Mouse (Mus musculus) liver, embryonic 15.5 days (tissue): Measurements from ENCODE around the gene Cadm2. TPM values are rescaled to one million over a fixed set of nuclear protein-coding genes. Genes with fewer than 3 reads are reported as not detected.
A peak's percentile ranks its signal among the peaks of the same experiment; 100 is the strongest.

Experiments used
- ATAC-seq: fragments of 200-750 bp; cut with Nextera tagmentation; 2 replicates; pipeline ENCODE4 v1.8.0; 2017; ENCODE audit warnings: moderate number of reproducible peaks, mild to moderate bottlenecking, moderate library complexity; ENCODE audit not compliant: insufficient read depth
- H3K27ac ChIP-seq: fragments of 300-500 bp; sonication (generic); replicated peaks from 2 replicates; pipeline ENCODE4 v1.5.1; 2015; ENCODE audit warnings: mild to moderate bottlenecking, inconsistent platforms
- H3K27me3 ChIP-seq: fragments of 300-500 bp; sonication (generic); 2 replicates; pipeline ENCODE4 v1.6.1; 2015; ENCODE audit warnings: mild to moderate bottlenecking, inconsistent platforms
- H3K36me3 ChIP-seq: fragments of 300-500 bp; sonication (generic); replicated peaks from 2 replicates; pipeline ENCODE4 v1.6.1; 2015; ENCODE audit warnings: moderate library complexity, mild to moderate bottlenecking, inconsistent platforms
- H3K4me1 ChIP-seq: fragments of 300-500 bp; sonication (generic); replicated peaks from 2 replicates; pipeline ENCODE4 v1.6.1; 2015; ENCODE audit warnings: inconsistent platforms
- H3K4me2 ChIP-seq: fragments of 300-500 bp; sonication (generic); 2 replicates; pipeline ENCODE4 v1.6.1; 2015; ENCODE audit warnings: moderate library complexity, mild to moderate bottlenecking, inconsistent platforms
- H3K4me3 ChIP-seq: fragments of 300-500 bp; sonication (generic); replicated peaks from 2 replicates; pipeline ENCODE4 v1.5.1; 2015; ENCODE audit warnings: mild to moderate bottlenecking, inconsistent platforms
- H3K9ac ChIP-seq: fragments of 300-500 bp; sonication (generic); 2 replicates; pipeline ENCODE4 v1.6.1; 2015; ENCODE audit warnings: moderate library complexity, mild to moderate bottlenecking, inconsistent platforms
- H3K9me3 ChIP-seq: fragments of 300-500 bp; sonication (generic); replicated peaks from 2 replicates; pipeline ENCODE4 v1.6.1; 2016; ENCODE audit warnings: inconsistent platforms
- WGBS: fragments of 180-500 bp; shearing (Covaris S2); methylation state at CpG from one replicate; pipeline ENCODE4 v1.1.7; 2015; ENCODE audit warnings: mixed read lengths; ENCODE audit not compliant: insufficient replicate concordance; 5-methylcytosine and 5-hydroxymethylcytosine counted together
- polyA plus RNA-seq: library from polyadenylated mRNA; unstranded; fragments of >200 nt; fragmentation: Nextera tagmentation; extraction: Ambion mirVana; gene quantifications from 2 replicates; pipeline ENCODE4 v1.2.1, GENCODE M21; 2015

Cadm2 gene
- not detected in 2 replicates for polyA plus RNA-seq

- Histone ChIP-seq H3K4me1 (peaks cover 16% of the 10 kb centered on the region; the same call in 1 of the 2 replicates), H3K9ac (no peak within 1 kb of the TSS), H3K4me3 (peak within 1 kb of the TSS; percentile 52), H3K36me3 (no peaks in the 10 kb centered on the region), H3K27me3 (peaks cover 58% of the 10 kb centered on the region), H3K4me2 (peak within 1 kb of the TSS; percentile 85), H3K27ac (no peak within 1 kb of the TSS), H3K9me3 (no peaks in the 10 kb centered on the region)
- WGBS, result 2% methylated on average over 25 of the region's 35 CpGs
- ATAC-seq, result peak; percentile 99
These were observed at the start of gene Cadm2 for GRCm38 (mm10) chr16:67620826-67621505. Cadm2 (minus strand) TSS chr16:67620908.

GRCm38 (mm10) chr16:67646930-67647329 lies 26.2 kb upstream of the Cadm2 start:
- Histone ChIP-seq H3K9me3 (no peaks in the 10 kb centered on the region), H3K4me1 (no peaks in the 10 kb centered on the region), H3K4me2 (no peak overlapping the region), H3K36me3 (no peaks in the 10 kb centered on the region), H3K9ac (no peak overlapping the region), H3K27me3 (no peaks in the 10 kb centered on the region), H3K27ac (no peak overlapping the region), H3K4me3 (no peak overlapping the region)
- 66% methylated on average over 3 of the region's 3 CpGs for WGBS
- ATAC-seq, result no peak

GRCm38 (mm10) chr16:67643651-67644050 lies 22.9 kb upstream of the Cadm2 start:
- H3K9ac ChIP-seq, result no peak overlapping the region

GRCm38 (mm10) chr16:67619906-67620781 lies 564 bp downstream of the Cadm2 start:
- under 1% methylated on average over 57 of the region's 61 CpGs for WGBS
- H3K4me2 ChIP-seq, result peak overlapping the region; percentile 85
- H3K36me3 ChIP-seq, result no peaks in the 10 kb centered on the region
- H3K4me3 ChIP-seq, result peak overlapping the region; percentile 52
- peaks cover 59% of the 10 kb centered on the region for H3K27me3 ChIP-seq
- H3K9me3 ChIP-seq, result no peaks in the 10 kb centered on the region
- peak; percentile 37 for ATAC-seq
- H3K27ac ChIP-seq, result no peak overlapping the region
- H3K4me1 ChIP-seq, result peaks cover 16% of the 10 kb centered on the region; the same call in 1 of the 2 replicates
- no peak overlapping the region for H3K9ac ChIP-seq

More at GRCm38 (mm10) chr16:67643651-67644050, 22.9 kb upstream of the Cadm2 start:
- Histone ChIP-seq H3K27me3 (no peaks in the 10 kb centered on the region), H3K4me1 (no peaks in the 10 kb centered on the region), H3K36me3 (no peaks in the 10 kb centered on the region), H3K4me2 (no peak overlapping the region), H3K27ac (no peak overlapping the region), H3K9me3 (no peaks in the 10 kb centered on the region), H3K4me3 (no peak overlapping the region)
- WGBS, result 65% methylated on average over 4 of the region's 4 CpGs
- no peak for ATAC-seq

GRCm38 (mm10) chr16:67619416-67619815 lies 1.3 kb downstream of the Cadm2 start:
- no peaks in the 10 kb centered on the region for H3K9me3 ChIP-seq
- H3K4me1 ChIP-seq, result peaks cover 16% of the 10 kb centered on the region; the same call in 1 of the 2 replicates
- H3K4me3 ChIP-seq, result 0 out of 2 replicates have a peak overlapping the region, but pooled peaks have one; percentile 52
- H3K27ac ChIP-seq, result no peak overlapping the region
- no peaks in the 10 kb centered on the region for H3K36me3 ChIP-seq
- peaks cover 59% of the 10 kb centered on the region for H3K27me3 ChIP-seq
- H3K4me2 ChIP-seq, result peak overlapping the region; percentile 85
- no peak overlapping the region for H3K9ac ChIP-seq
- no peak for ATAC-seq
- WGBS, result under 1% methylated on average over 16 of the region's 16 CpGs

GRCm38 (mm10) chr16:67618817-67619216 lies 1.9 kb downstream of the Cadm2 start:
- H3K9me3 ChIP-seq, result no peaks in the 10 kb centered on the region
- ATAC-seq, result no peak
- H3K36me3 ChIP-seq, result no peaks in the 10 kb centered on the region
- H3K4me2 ChIP-seq, result no peak overlapping the region
- no peak overlapping the region for H3K27ac ChIP-seq
- WGBS, result 8% methylated on average over 13 of the region's 13 CpGs
- H3K4me3 ChIP-seq, result no peak overlapping the region
- H3K27me3 ChIP-seq, result peaks cover 59% of the 10 kb centered on the region
- H3K9ac ChIP-seq, result no peak overlapping the region
- H3K4me1 ChIP-seq, result peaks cover 16% of the 10 kb centered on the region; the same call in 1 of the 2 replicates

GRCm38 (mm10) chr16:67617811-67618210 lies 2.9 kb downstream of the Cadm2 start:
- Histone ChIP-seq H3K27me3 (peaks cover 59% of the 10 kb centered on the region), H3K4me1 (peaks cover 16% of the 10 kb centered on the region; the same call in 1 of the 2 replicates), H3K36me3 (no peaks in the 10 kb centered on the region), H3K9ac (no peak overlapping the region), H3K27ac (no peak overlapping the region), H3K9me3 (no peaks in the 10 kb centered on the region), H3K4me3 (no peak overlapping the region), H3K4me2 (no peak overlapping the region)
- no peak for ATAC-seq
- WGBS, result under 1% methylated on average over 25 of the region's 25 CpGs

GRCm38 (mm10) chr16:67617256-67617655 lies 3.5 kb downstream of the Cadm2 start:
- no peak for ATAC-seq
- Histone ChIP-seq H3K36me3 (no peaks in the 10 kb centered on the region), H3K4me3 (no peak overlapping the region), H3K9me3 (no peaks in the 10 kb centered on the region), H3K27me3 (peaks cover 57% of the 10 kb centered on the region), H3K4me2 (no peak overlapping the region), H3K27ac (no peak overlapping the region), H3K9ac (no peak overlapping the region), H3K4me1 (peaks cover 16% of the 10 kb centered on the region; the same call in 1 of the 2 replicates)
- 18% methylated on average over 1 of the region's 1 CpGs for WGBS

GRCm38 (mm10) chr16:67613876-67614275 lies 6.8 kb downstream of the Cadm2 start:
- no peak overlapping the region for H3K9ac ChIP-seq
- H3K27ac ChIP-seq, result no peak overlapping the region
- no peak overlapping the region for H3K4me3 ChIP-seq
- no peak overlapping the region for H3K4me2 ChIP-seq
- no peak for ATAC-seq
- H3K27me3 ChIP-seq, result peaks cover 25% of the 10 kb centered on the region
- 21% methylated on average over 2 of the region's 2 CpGs for WGBS
- no peaks in the 10 kb centered on the region for H3K4me1 ChIP-seq
- no peaks in the 10 kb centered on the region for H3K9me3 ChIP-seq
- no peaks in the 10 kb centered on the region for H3K36me3 ChIP-seq

GRCm38 (mm10) chr16:67610904-67611681 lies 9.6 kb downstream of the Cadm2 start:
- no peak for ATAC-seq
- H3K4me3 ChIP-seq, result no peak overlapping the region
- no peak overlapping the region for H3K9ac ChIP-seq
- 39% methylated on average over 7 of the region's 7 CpGs for WGBS
- no peak overlapping the region for H3K4me2 ChIP-seq
- H3K9me3 ChIP-seq, result no peaks in the 10 kb centered on the region
- no peak overlapping the region for H3K27ac ChIP-seq
- H3K4me1 ChIP-seq, result no peaks in the 10 kb centered on the region
- no peaks in the 10 kb centered on the region for H3K36me3 ChIP-seq
- H3K27me3 ChIP-seq, result peaks cover 2% of the 10 kb centered on the region; the same call in 1 of the 2 replicates
